Mouse (Mus musculus): ENCODE measurements around the gene 1700024G13Rik.

GRCm38 (mm10) chr14:32388196-32388595, at the start of gene 1700024G13Rik:
- TF ChIP-seq CTCF (IDR thresholded peaks at IDR 0.05; ENCODE audit: extremely low read depth, insufficient read depth, low read length) (no peak), POLR2A (IDR thresholded peaks at IDR 0.05; ENCODE audit: extremely low read depth, insufficient read depth, low read length) (no peak)

Data from cortical plate, adult 2 months (tissue).